Mouse (Mus musculus) thymus, adult 2 months (tissue): ENCODE data around the gene Cxcr5.

Experiments
- CTCF ChIP-seq: fragments of 200-500 bp; IDR thresholded peaks from 2 replicates; pipeline ENCODE4 v1.5.1; 2012; ENCODE audit warnings: mild to moderate bottlenecking, control low read depth, low read length, moderate library complexity, borderline replicate concordance; ENCODE audit not compliant: control insufficient read depth, poor library complexity, insufficient read depth; ENCODE audit errors: extremely low read depth
- POLR2A ChIP-seq: fragments of 200-500 bp; IDR thresholded peaks from 2 replicates; pipeline ENCODE4 v1.6.1; 2012; ENCODE audit warnings: mild to moderate bottlenecking, low read length, control low read depth, moderate library complexity; ENCODE audit not compliant: control insufficient read depth, poor library complexity, insufficient read depth; ENCODE audit errors: extremely low read depth

DNA sequence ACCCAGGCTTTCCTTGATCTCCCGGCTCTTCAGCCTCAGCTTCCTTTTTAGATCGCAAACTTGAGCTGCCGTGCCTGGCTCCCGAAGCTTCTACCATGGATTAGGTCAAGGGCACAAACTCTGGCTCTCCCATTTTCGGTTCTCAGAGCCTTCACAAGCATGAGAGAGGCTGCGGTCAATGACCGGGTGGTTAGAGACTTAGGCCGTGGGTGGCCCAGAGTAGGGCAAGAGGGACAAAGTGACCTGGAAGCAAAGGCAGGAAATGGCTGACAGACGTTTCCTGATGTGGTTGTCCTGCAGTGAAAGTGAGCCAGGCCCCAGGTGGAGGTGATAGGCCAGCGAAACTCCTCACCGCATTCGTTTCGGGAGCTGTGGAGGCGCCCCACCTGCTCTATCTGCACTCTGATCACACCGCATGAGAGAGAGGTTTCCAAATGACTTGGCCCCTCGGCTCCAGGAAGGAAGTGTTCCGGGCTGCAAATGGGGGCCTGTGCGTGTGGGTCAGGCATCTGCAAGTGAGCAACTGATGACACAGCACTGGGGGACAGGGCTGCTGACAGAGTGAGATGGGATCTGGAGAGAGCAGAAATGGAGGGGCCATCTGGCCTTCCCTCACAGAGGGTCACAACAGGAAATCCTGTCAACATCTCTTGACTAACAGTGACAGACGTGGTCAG is 23.9 kb downstream of the Cxcr5 start:
- TF ChIP-seq POLR2A (no peak), CTCF (no peak)
